Mouse (Mus musculus) small intestine, adult 2 months (tissue): ENCODE measurements around the gene Gm15217. TPM values are rescaled to one million over a fixed set of nuclear protein-coding genes. Genes with fewer than 3 reads are reported as not detected.

ENCODE experiments used
- H3K27ac ChIP-seq: fragments of 200-500 bp; 2 replicates; pipeline ENCODE4 v1.5.1; 2012; ENCODE audit warnings: low read depth, low read length, control low read depth, inconsistent platforms; ENCODE audit not compliant: insufficient read depth
- H3K27me3 ChIP-seq: fragments of 200-500 bp; 2 replicates; pipeline ENCODE4 v1.6.1; 2012; ENCODE audit warnings: mild to moderate bottlenecking, moderate library complexity, low read length, inconsistent platforms; ENCODE audit not compliant: control insufficient read depth, insufficient read depth
- H3K36me3 ChIP-seq: fragments of 200-500 bp; 2 replicates; pipeline ENCODE4 v1.6.1; 2012; ENCODE audit warnings: mild to moderate bottlenecking, low read length, control low read depth, inconsistent platforms; ENCODE audit not compliant: control insufficient read depth, insufficient read depth
- H3K4me1 ChIP-seq: fragments of 200-500 bp; 2 replicates; pipeline ENCODE4 v1.6.1; 2012; ENCODE audit warnings: low read length, inconsistent platforms, mixed read lengths; ENCODE audit not compliant: control insufficient read depth, insufficient read depth, insufficient read length
- H3K4me3 ChIP-seq: fragments of 200-500 bp; 2 replicates; pipeline ENCODE4 v1.5.1; 2012; ENCODE audit warnings: low read depth, mild to moderate bottlenecking, control low read depth, inconsistent platforms, low read length, moderate library complexity
- CTCF ChIP-seq: fragments of 200-500 bp; IDR thresholded peaks from 2 replicates; pipeline ENCODE4 v1.5.1; 2012; ENCODE audit warnings: low read depth, mild to moderate bottlenecking, control low read depth, inconsistent platforms, low read length, moderate library complexity, mixed read lengths; ENCODE audit not compliant: insufficient replicate concordance, insufficient read length; ENCODE audit errors: extremely low read depth
- POLR2A ChIP-seq: fragments of 200-500 bp; IDR thresholded peaks from 2 replicates; pipeline ENCODE4 v1.6.1; 2012; ENCODE audit warnings: low read depth, mild to moderate bottlenecking, control low read depth, inconsistent platforms, low read length, moderate library complexity
- WGBS: fragments of 180-500 bp; shearing (Covaris S2); methylation state at CpG from one replicate; pipeline ENCODE4 v1.1.7; 2018; 5-methylcytosine and 5-hydroxymethylcytosine counted together
- polyA plus RNA-seq: library from polyadenylated mRNA; depleted of rRNA; stranded (reverse); fragments of >200 nt; gene quantifications from 2 replicates; pipeline ENCODE4 v1.2.3, GENCODE M21; 2012; rRNA removed

The Gm15217 gene
- polyA plus RNA-seq, result not detected in 2 replicates

DNA sequence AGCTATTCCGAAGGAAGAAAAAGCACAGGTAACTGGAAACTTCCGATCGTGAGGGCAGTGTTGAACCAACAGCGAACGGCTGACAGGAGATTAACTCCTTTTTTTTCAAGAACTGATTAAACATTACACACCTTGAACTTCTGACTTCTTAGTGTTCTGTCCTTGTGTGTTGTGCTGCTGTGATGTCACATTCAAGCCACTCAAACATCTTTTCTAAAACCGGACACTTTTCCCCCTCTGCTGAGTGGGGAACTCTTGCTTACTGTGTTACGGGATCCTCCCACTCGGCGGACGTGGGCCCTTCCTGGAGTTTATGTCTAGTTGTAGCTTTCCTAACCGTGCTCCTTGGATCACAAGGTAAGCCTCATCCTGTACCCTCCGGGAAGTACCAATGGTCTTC, at the start of gene Gm15217:
Gm15217 (plus strand) TSS at position 130 of the 400 bp plus-strand sequence.
- Histone ChIP-seq H3K4me1 (peaks cover 2% of the 10 kb centered on the region; the same call in 1 of the 2 replicates), H3K36me3 (peaks cover 1% of the 10 kb centered on the region), H3K27ac (no peak within 1 kb of the TSS), H3K27me3 (peaks cover 4% of the 10 kb centered on the region; the same call in 1 of the 2 replicates), H3K4me3 (no peak within 1 kb of the TSS)
- TF ChIP-seq POLR2A, result no peak
- TF ChIP-seq CTCF, result no peak
- WGBS, result 69% methylated on average over 12 of the region's 12 CpGs

DNA sequence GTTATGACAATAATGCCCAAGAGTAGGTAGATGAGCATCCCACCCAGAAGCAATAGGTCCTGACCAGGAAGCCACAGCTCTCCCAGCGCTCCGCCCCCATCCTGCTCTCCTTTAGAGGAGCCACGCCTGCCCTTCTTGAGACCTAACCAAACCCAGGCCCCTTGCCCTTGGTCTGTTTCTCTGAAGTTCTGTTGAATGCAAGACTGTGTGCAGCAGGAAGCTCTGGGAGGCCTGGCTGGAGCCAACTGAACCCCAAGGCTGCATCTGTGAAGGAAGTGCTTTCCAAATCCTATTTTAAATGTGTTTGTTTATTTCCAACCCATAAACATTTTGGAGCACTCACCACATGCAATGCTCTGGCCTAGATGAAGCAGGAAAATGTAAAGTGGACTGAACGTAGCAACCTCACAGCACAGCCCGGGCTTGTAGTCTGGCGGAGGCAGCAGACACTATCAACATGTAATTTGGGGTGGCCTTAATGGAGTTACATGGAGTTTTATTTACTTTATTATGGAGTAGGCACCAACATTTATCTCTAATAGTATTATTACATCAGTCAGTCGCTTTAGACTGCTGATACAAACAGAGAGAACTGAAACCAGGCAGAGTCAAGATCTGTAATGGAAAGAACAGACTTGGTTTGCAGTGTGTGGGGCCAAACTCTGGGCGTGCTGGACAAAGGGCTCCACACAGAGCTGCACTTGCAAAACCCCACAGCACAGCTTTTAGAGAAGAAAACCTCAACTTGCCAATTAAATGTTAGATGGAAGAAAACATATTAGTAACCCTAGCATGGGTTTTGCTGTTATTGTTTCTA, 45.6 kb upstream of the Gm15217 start:
- Histone ChIP-seq H3K4me1 (no peaks in the 10 kb centered on the region), H3K36me3 (no peaks in the 10 kb centered on the region), H3K4me3 (no peak overlapping the region), H3K27ac (peak overlapping the region; percentile 41), H3K27me3 (no peaks in the 10 kb centered on the region)
- WGBS, result 65% methylated on average over 8 of the region's 8 CpGs
- no peak for TF ChIP-seq POLR2A
- no peak for TF ChIP-seq CTCF

DNA sequence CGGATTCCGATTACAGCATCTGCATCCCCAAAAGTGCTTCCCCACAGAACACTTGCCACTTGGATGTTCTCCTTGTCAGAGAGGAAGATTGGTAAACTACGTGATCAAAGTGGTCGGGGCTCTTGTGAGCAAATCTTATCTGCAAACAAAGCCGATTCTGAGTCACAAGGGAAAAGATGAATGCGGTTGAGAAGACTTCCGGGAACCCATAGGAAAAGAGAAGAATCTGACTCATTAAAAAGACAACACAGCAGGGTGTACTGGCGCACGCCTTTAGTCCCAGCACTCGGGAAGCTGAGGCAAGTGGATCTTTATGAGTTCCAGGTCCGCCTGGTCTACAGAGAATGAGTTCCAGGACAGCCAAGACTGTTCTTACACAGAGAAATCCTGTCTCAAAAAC, 40.4 kb upstream of the Gm15217 start:
- Histone ChIP-seq H3K36me3 (no peaks in the 10 kb centered on the region), H3K27ac (no peak overlapping the region), H3K4me1 (no peaks in the 10 kb centered on the region), H3K27me3 (no peaks in the 10 kb centered on the region), H3K4me3 (no peak overlapping the region)
- 58% methylated on average over 11 of the region's 11 CpGs for WGBS
- TF ChIP-seq CTCF (no peak), POLR2A (no peak)

DNA sequence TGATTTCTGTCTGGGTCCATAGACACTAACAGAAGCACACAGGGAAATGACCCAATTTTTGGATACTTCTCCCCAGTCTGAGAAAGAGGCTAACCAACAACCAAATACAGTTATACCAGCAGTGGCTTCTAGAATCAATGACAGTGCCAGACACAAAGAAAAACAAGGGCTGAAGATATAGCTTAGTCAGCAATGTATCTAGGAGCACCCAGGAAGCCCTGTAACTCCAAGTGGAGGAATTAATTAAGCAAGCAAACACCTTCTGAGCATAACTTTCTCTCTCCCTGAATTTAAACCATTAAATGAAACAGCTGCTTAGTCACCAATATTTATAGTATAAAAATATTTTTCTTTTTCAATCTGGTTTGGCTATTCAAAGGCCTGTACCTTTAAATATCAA, 34.5 kb upstream of the Gm15217 start:
- H3K27ac ChIP-seq, result no peak overlapping the region
- H3K27me3 ChIP-seq, result no peaks in the 10 kb centered on the region
- TF ChIP-seq POLR2A (no peak), CTCF (no peak)
- H3K4me1 ChIP-seq, result no peaks in the 10 kb centered on the region
- no peaks in the 10 kb centered on the region for H3K36me3 ChIP-seq
- H3K4me3 ChIP-seq, result no peak overlapping the region

DNA sequence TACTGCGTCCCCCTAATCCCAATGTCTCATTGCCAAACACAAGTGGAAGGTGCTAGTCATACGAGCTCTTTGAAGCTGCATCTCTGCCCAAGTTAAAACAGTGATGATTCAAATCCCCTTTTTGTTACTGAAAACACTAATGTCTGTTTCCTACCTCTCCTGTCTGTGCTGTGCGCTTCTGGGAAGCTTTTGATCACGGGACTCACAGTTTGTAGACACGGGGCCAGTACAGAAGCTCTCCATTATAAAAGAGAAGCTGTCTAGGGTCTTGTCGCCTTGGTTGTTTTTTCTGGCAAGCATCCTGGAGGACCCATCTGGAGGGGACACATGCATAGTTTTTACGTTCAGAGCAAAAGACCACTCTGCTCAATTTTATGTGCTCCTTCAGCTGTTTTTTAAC, 21.9 kb upstream of the Gm15217 start:
- H3K27ac ChIP-seq, result no peak overlapping the region
- no peaks in the 10 kb centered on the region for H3K27me3 ChIP-seq
- H3K36me3 ChIP-seq, result no peaks in the 10 kb centered on the region
- H3K4me3 ChIP-seq, result no peak overlapping the region
- TF ChIP-seq CTCF (no peak), POLR2A (no peak)
- 75% methylated on average over 7 of the region's 7 CpGs for WGBS
- H3K4me1 ChIP-seq, result no peaks in the 10 kb centered on the region

DNA sequence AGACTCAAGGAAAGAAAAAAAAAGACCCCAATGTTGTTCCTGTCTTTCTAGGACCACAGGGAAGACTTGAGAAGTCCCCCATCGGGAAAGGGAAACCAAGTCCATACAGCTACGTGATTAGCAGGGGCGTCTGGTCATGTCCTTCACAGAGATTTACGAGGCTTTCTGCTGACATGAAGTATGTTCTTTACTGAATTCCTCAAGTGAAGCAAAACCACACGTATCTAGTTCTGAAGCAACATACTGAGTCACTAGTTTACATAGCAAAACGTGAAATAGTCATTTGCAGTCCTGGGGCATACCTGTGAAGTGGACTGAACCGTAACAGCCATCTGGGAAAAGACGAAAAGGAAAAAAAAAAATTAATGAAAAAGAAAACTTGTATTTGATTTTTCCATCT, 21.5 kb upstream of the Gm15217 start:
- TF ChIP-seq POLR2A (no peak), CTCF (no peak)
- Histone ChIP-seq H3K4me1 (no peaks in the 10 kb centered on the region), H3K27ac (no peak overlapping the region), H3K27me3 (no peaks in the 10 kb centered on the region), H3K36me3 (no peaks in the 10 kb centered on the region), H3K4me3 (no peak overlapping the region)
- 67% methylated on average over 8 of the region's 8 CpGs for WGBS

DNA sequence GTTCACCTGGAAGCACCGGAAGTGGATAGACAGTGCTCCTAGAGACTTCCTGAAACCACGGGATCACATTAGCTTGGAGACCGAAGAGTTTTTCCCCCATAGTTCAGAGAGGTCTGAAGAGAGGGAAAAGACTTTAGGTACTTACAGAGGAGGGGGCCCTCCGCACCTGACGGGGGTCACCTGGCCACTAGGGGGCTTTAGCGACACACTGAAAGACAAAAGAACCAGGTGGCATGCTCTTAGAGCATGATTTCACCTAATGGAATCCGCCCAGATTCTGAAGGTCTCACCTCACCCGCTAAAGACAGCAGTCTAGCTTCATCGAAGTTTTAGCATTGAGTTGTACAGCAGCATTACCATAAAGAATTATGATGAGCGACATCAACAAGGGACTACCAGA, 16.0 kb upstream of the Gm15217 start:
- Histone ChIP-seq H3K4me3 (no peak overlapping the region), H3K27ac (no peak overlapping the region), H3K4me1 (no peaks in the 10 kb centered on the region), H3K36me3 (no peaks in the 10 kb centered on the region), H3K27me3 (no peaks in the 10 kb centered on the region)
- 28% methylated on average over 10 of the region's 10 CpGs for WGBS
- TF ChIP-seq CTCF (no peak), POLR2A (no peak)
